ENCODE assay signal across 8 mouse cellular contexts in genomic region chr12:100520077-100520793, GRCm38 (mm10). TPM values are rescaled to one million over a fixed set of nuclear protein-coding genes. Genes with fewer than 3 reads are reported as not detected.
DNase-seq lines count a peak whose midpoint lies in the region; ATAC-seq and TF ChIP-seq lines count a peak whose summit lies in the region.

No protein-coding gene starts in this region.

- no peaks in the 10 kb centered on the region for H3K9me3 ChIP-seq in liver, embryonic 15.5 days (replicated peaks)
- H3K9me3 ChIP-seq in neural tube, embryonic 11.5 days (ENCODE audit: control insufficient read depth, low read length), result no peaks in the 10 kb centered on the region

- no peak for TF ChIP-seq CTCF in kidney, adult 2 months (conservative IDR thresholded peaks at IDR 0.05; ENCODE audit: insufficient read depth, insufficient read length, low read depth, low read length)

- no peaks in the 10 kb centered on the region for H3K27me3 ChIP-seq in kidney, adult 2 months (replicated peaks; ENCODE audit: control insufficient read depth, insufficient read depth, low read length)
- H3K27me3 ChIP-seq in liver, embryonic 15.5 days, result peaks cover 32% of the 10 kb centered on the region
- H3K27me3 ChIP-seq in neural tube, embryonic 11.5 days (ENCODE audit: control insufficient read depth, insufficient read depth, low read length), result no peaks in the 10 kb centered on the region

- ATAC-seq in liver, embryonic 15.5 days (ENCODE audit: insufficient read depth), result peak; percentile 49
- ATAC-seq in neural tube, embryonic 11.5 days (ENCODE audit: insufficient read depth, low FRiP score, low TSS enrichment), result peak; percentile 80

- DNase-seq in 3T3-L1 (ENCODE audit: low read depth, low spot score), result peak; percentile 39
- DNase-seq in ZHBTc4 (ENCODE audit: low read depth, low spot score), result peak; percentile 63
- DNase-seq in embryo, embryonic 9.5 days (ENCODE audit: extremely low spot score), result peak; percentile 71
- DNase-seq in heart, adult 9 months (ENCODE audit: low spot score in 2 of 2), result peak; percentile 63
- DNase-seq in kidney, adult 2 months, result peak; percentile 62
- DNase-seq in neural tube, embryonic 11.5 days (ENCODE audit: low spot score), result peak; percentile 57
- DNase-seq in thymus, adult 18-20 months, result peak; percentile 30 to 31

- H3K27ac ChIP-seq in kidney, adult 2 months (ENCODE audit: insufficient read depth, low read depth, low read length), result peak overlapping the region; percentile 47
- no peak overlapping the region for H3K27ac ChIP-seq in liver, embryonic 15.5 days (replicated peaks)
- H3K27ac ChIP-seq in neural tube, embryonic 11.5 days (ENCODE audit: low read depth, low read length), result peak overlapping the region; percentile 79

- 4% methylated on average over 76 of the region's 76 CpGs for WGBS in kidney, adult 2 months
- WGBS in liver, embryonic 15.5 days (ENCODE audit: insufficient replicate concordance), result under 1% methylated on average over 75 of the region's 76 CpGs
- WGBS in neural tube, embryonic 11.5 days, result under 1% methylated on average over 58 of the region's 76 CpGs

- peak overlapping the region; percentile 79 for H3K4me2 ChIP-seq in liver, embryonic 15.5 days
- H3K4me2 ChIP-seq in neural tube, embryonic 11.5 days (ENCODE audit: low read depth), result peak overlapping the region; percentile 88

- H3K4me1 ChIP-seq in kidney, adult 2 months (ENCODE audit: control insufficient read depth, insufficient read depth, low read length), result peaks cover 26% of the 10 kb centered on the region
- peaks cover 17% of the 10 kb centered on the region; the same call in 1 of the 2 replicates for H3K4me1 ChIP-seq in liver, embryonic 15.5 days (replicated peaks)
- peaks cover 5% of the 10 kb centered on the region; the same call in 1 of the 2 replicates for H3K4me1 ChIP-seq in neural tube, embryonic 11.5 days (ENCODE audit: control insufficient read depth, insufficient read depth, low read length)

- H3K9ac ChIP-seq in liver, embryonic 15.5 days, result peak overlapping the region; percentile 64
- peak overlapping the region; percentile 95 for H3K9ac ChIP-seq in neural tube, embryonic 11.5 days (ENCODE audit: low read length)

- H3K4me3 ChIP-seq in kidney, adult 2 months (ENCODE audit: insufficient read depth, low read depth, low read length), result peak overlapping the region; percentile 97
- peak overlapping the region; percentile 65 for H3K4me3 ChIP-seq in liver, embryonic 15.5 days (replicated peaks)
- peak overlapping the region; percentile 86 for H3K4me3 ChIP-seq in neural tube, embryonic 11.5 days (ENCODE audit: low read depth, low read length)

- no peak for TF ChIP-seq POLR2A in kidney, adult 2 months (IDR thresholded peaks at IDR 0.05; ENCODE audit: low read depth, low read length)

- H3K36me3 ChIP-seq in kidney, adult 2 months (ENCODE audit: control insufficient read depth, insufficient read depth, low read length), result no peaks in the 10 kb centered on the region
- H3K36me3 ChIP-seq in liver, embryonic 15.5 days (replicated peaks), result no peaks in the 10 kb centered on the region
- H3K36me3 ChIP-seq in neural tube, embryonic 11.5 days (ENCODE audit: control insufficient read depth, insufficient read depth, low read length), result no peaks in the 10 kb centered on the region

RNA-seq across cellular contexts. Expression of gene Ttc7b, which starts 0.4 kb away (rescaled TPM):
- polyA plus RNA-seq in kidney, adult 2 months (2012; rRNA removed), result 42.1 and 55.5 TPM in 2 replicates
- polyA plus RNA-seq in liver, embryonic 15.5 days (2015; fragmentation: Nextera tagmentation; extraction: Ambion mirVana), result 1.0 and 2.0 TPM in 2 replicates
- 15.3 and 16.1 TPM in 2 replicates for polyA plus RNA-seq in neural tube, embryonic 11.5 days (2014; fragmentation: Nextera tagmentation; extraction: Ambion mirVana)
